Mouse (Mus musculus): ENCODE data around the gene Adap2. TPM values are rescaled to one million over a fixed set of nuclear protein-coding genes. Genes with fewer than 3 reads are reported as not detected.

The Adap2 gene
- polyA plus RNA-seq, 1 experiment from 2014 or later: 12.1 TPM

GRCm38 (mm10) chr11:80154501-80154900 lies 596 bp downstream of the Adap2 start:
- Histone ChIP-seq H3K36me3 (replicated peaks; ENCODE audit: insufficient read depth, low read length) (peaks cover 5% of the 10 kb centered on the region; the same call in 1 of the 2 replicates), H3K4me2 (ENCODE audit: low read depth, low read length) (peak overlapping the region; percentile 79), H3K9me3 (ENCODE audit: low read length) (no peaks in the 10 kb centered on the region), H3K4me1 (ENCODE audit: insufficient read depth) (peaks cover 32% of the 10 kb centered on the region), H3K4me3 (ENCODE audit: low read depth, low read length) (peak overlapping the region; percentile 69), H3K27me3 (ENCODE audit: insufficient read depth, low read length) (peaks cover 12% of the 10 kb centered on the region), H3K9ac (replicated peaks) (peak overlapping the region; percentile 76), H3K27ac (ENCODE audit: low read depth) (peak overlapping the region; percentile 41; the same call in 1 of the 2 replicates)
- no peak for ATAC-seq
- DNase-seq: no peak
- no peak for TF ChIP-seq CTCF (IDR thresholded peaks at IDR 0.05; ENCODE audit: low read depth)
- no peak for TF ChIP-seq EP300 (IDR thresholded peaks at IDR 0.05; ENCODE audit: low read depth)
- WGBS (ENCODE audit: insufficient replicate concordance): 29% methylated on average over 25 of the region's 25 CpGs

- TF ChIP-seq CTCF (IDR thresholded peaks at IDR 0.05; ENCODE audit: low read depth) (no peak), EP300 (IDR thresholded peaks at IDR 0.05; ENCODE audit: low read depth) (no peak)
- peaks cover 5% of the 10 kb centered on the region; the same call in 1 of the 2 replicates for H3K36me3 ChIP-seq (replicated peaks; ENCODE audit: insufficient read depth, low read length)
- 70% methylated on average over 8 of the region's 8 CpGs for WGBS (ENCODE audit: insufficient replicate concordance)
- H3K4me2 ChIP-seq (ENCODE audit: low read depth, low read length): peak overlapping the region; percentile 79
- no peak for ATAC-seq
- H3K9ac ChIP-seq (replicated peaks): no peak overlapping the region
- H3K4me1 ChIP-seq (ENCODE audit: insufficient read depth): peaks cover 32% of the 10 kb centered on the region
- H3K27ac ChIP-seq (ENCODE audit: low read depth): peak overlapping the region; percentile 44; the same call in 1 of the 2 replicates
- DNase-seq: no peak
- no peaks in the 10 kb centered on the region for H3K9me3 ChIP-seq (ENCODE audit: low read length)
- H3K27me3 ChIP-seq (ENCODE audit: insufficient read depth, low read length): peaks cover 12% of the 10 kb centered on the region
- H3K4me3 ChIP-seq (ENCODE audit: low read depth, low read length): peak overlapping the region; percentile 10; the same call in 1 of the 2 replicates
Measured at GRCm38 (mm10) chr11:80155541-80155940, 1.6 kb downstream of the Adap2 start.

- peaks cover 32% of the 10 kb centered on the region for H3K4me1 ChIP-seq (ENCODE audit: insufficient read depth)
- ATAC-seq (no peak), DNase-seq (no peak)
- peak overlapping the region; percentile 44; the same call in 1 of the 2 replicates for H3K27ac ChIP-seq (ENCODE audit: low read depth)
- H3K9me3 ChIP-seq (ENCODE audit: low read length): no peaks in the 10 kb centered on the region
- peaks cover 5% of the 10 kb centered on the region; the same call in 1 of the 2 replicates for H3K36me3 ChIP-seq (replicated peaks; ENCODE audit: insufficient read depth, low read length)
- peak overlapping the region; percentile 79 for H3K4me2 ChIP-seq (ENCODE audit: low read depth, low read length)
- H3K27me3 ChIP-seq (ENCODE audit: insufficient read depth, low read length): peaks cover 12% of the 10 kb centered on the region
- 79% methylated on average over 4 of the region's 4 CpGs for WGBS (ENCODE audit: insufficient replicate concordance)
- 0 out of 2 replicates have a peak overlapping the region, but pooled peaks have one; percentile 34 for H3K9ac ChIP-seq (replicated peaks)
- TF ChIP-seq EP300 (IDR thresholded peaks at IDR 0.05; ENCODE audit: low read depth): no peak
- no peak for TF ChIP-seq CTCF (IDR thresholded peaks at IDR 0.05; ENCODE audit: low read depth)
- 0 out of 2 replicates have a peak overlapping the region, but pooled peaks have one; percentile 10 for H3K4me3 ChIP-seq (ENCODE audit: low read depth, low read length)
Measured at GRCm38 (mm10) chr11:80155961-80156360, 2.1 kb downstream of the Adap2 start.

GRCm38 (mm10) chr11:80156841-80157240 lies 2.9 kb downstream of the Adap2 start:
- no peak for DNase-seq
- no peak overlapping the region for H3K4me2 ChIP-seq (ENCODE audit: low read depth, low read length)
- no peak overlapping the region for H3K27ac ChIP-seq (ENCODE audit: low read depth)
- no peaks in the 10 kb centered on the region for H3K9me3 ChIP-seq (ENCODE audit: low read length)
- peaks cover 5% of the 10 kb centered on the region; the same call in 1 of the 2 replicates for H3K36me3 ChIP-seq (replicated peaks; ENCODE audit: insufficient read depth, low read length)
- 67% methylated on average over 4 of the region's 4 CpGs for WGBS (ENCODE audit: insufficient replicate concordance)
- no peak for ATAC-seq
- H3K4me3 ChIP-seq (ENCODE audit: low read depth, low read length): no peak overlapping the region
- peaks cover 12% of the 10 kb centered on the region for H3K27me3 ChIP-seq (ENCODE audit: insufficient read depth, low read length)
- peaks cover 32% of the 10 kb centered on the region for H3K4me1 ChIP-seq (ENCODE audit: insufficient read depth)
- H3K9ac ChIP-seq (replicated peaks): no peak overlapping the region
- TF ChIP-seq EP300 (IDR thresholded peaks at IDR 0.05; ENCODE audit: low read depth) (no peak), CTCF (IDR thresholded peaks at IDR 0.05; ENCODE audit: low read depth) (no peak)

DNA sequence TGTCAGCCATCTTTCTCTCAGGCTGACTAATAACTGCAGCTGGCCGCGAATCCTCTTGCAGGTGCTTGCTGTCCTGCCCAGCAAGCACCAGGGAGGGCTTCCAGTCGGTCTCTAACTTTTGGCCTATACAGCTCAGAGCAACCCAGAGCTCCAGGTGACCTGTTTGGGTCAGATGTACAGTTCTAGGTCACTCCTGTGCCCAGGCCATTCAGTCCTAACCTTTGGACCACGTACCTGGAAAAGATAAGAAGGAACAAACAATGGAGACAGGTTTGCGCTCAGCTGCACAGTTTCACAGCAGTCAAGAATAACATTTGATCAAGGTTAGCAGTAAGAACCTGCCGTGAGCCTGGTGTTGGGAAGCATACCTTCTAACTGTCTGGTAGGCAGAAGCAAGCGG lies 5.1 kb downstream of the Adap2 start:
- 62% methylated on average over 7 of the region's 7 CpGs for WGBS (ENCODE audit: insufficient replicate concordance)
- no peak overlapping the region for H3K4me3 ChIP-seq (ENCODE audit: low read depth, low read length)
- ATAC-seq (peak; percentile 83), DNase-seq (no peak)
- H3K4me2 ChIP-seq (ENCODE audit: low read depth, low read length): no peak overlapping the region
- H3K27ac ChIP-seq (ENCODE audit: low read depth): peak overlapping the region; percentile 80
- H3K36me3 ChIP-seq (replicated peaks; ENCODE audit: insufficient read depth, low read length): peaks cover 7% of the 10 kb centered on the region
- H3K9me3 ChIP-seq (ENCODE audit: low read length): no peaks in the 10 kb centered on the region
- TF ChIP-seq EP300 (IDR thresholded peaks at IDR 0.05; ENCODE audit: low read depth): peak; percentile 10; the same call in 1 of the 2 replicates
- TF ChIP-seq CTCF (IDR thresholded peaks at IDR 0.05; ENCODE audit: low read depth): no peak
- H3K9ac ChIP-seq (replicated peaks): no peak overlapping the region
- H3K27me3 ChIP-seq (ENCODE audit: insufficient read depth, low read length): peaks cover 12% of the 10 kb centered on the region
- H3K4me1 ChIP-seq (ENCODE audit: insufficient read depth): peaks cover 24% of the 10 kb centered on the region

- ATAC-seq: no peak
- Histone ChIP-seq H3K4me3 (ENCODE audit: low read depth, low read length) (no peak overlapping the region), H3K27me3 (ENCODE audit: insufficient read depth, low read length) (no peaks in the 10 kb centered on the region)
Measured at GRCm38 (mm10) chr11:80161041-80161440, 7.1 kb downstream of the Adap2 start.

More at GRCm38 (mm10) chr11:80161041-80161440, 7.1 kb downstream of the Adap2 start:
- Histone ChIP-seq H3K4me1 (ENCODE audit: insufficient read depth) (peaks cover 13% of the 10 kb centered on the region), H3K4me2 (ENCODE audit: low read depth, low read length) (no peak overlapping the region), H3K27ac (ENCODE audit: low read depth) (no peak overlapping the region), H3K9ac (replicated peaks) (no peak overlapping the region), H3K36me3 (replicated peaks; ENCODE audit: insufficient read depth, low read length) (peaks cover 14% of the 10 kb centered on the region), H3K9me3 (ENCODE audit: low read length) (no peaks in the 10 kb centered on the region)
- no peak for TF ChIP-seq CTCF (IDR thresholded peaks at IDR 0.05; ENCODE audit: low read depth)
- no peak for TF ChIP-seq EP300 (IDR thresholded peaks at IDR 0.05; ENCODE audit: low read depth)
- no peak for DNase-seq
- WGBS (ENCODE audit: insufficient replicate concordance): 71% methylated on average over 4 of the region's 4 CpGs

Data from liver, postnatal 0 days (tissue).